Mouse (Mus musculus) Patski (cell line): ENCODE measurements at regions not wholly inside any gene's neighbourhood (a gene's known extent, or its start where the extent isn't known, plus 50 kb on each side); places are given as distances from the start of the nearest gene placed in this dataset.

ENCODE experiments used
- ATAC-seq: fragments of 100-300 bp; one replicate; pipeline ENCODE4 v1.8.0; 2021
- CTCF ChIA-PET: fragments of 350-600 bp; sonication (Branson Sonifier 250); formaldehyde crosslinking; loops from one replicate; lab custom pipeline; 2022; ENCODE audit warnings: inconsistent platforms; lab: Charles Lee
- POLR2A ChIA-PET: fragments of 350-600 bp; sonication (Branson Sonifier 250); formaldehyde crosslinking; loops from one replicate; lab custom pipeline; 2022; ENCODE audit warnings: antibody characterized with exemption, inconsistent platforms; lab: Charles Lee
- DNase-seq: peaks from one replicate; pipeline ENCODE4 v3.0.0-alpha.2; 2011; ENCODE audit warnings: low read depth, low spot score
- H3K27me3 ChIP-seq: fragments of 371-371 bp; one replicate; pipeline ENCODE4 v1.5.1; 2021
- CTCF ChIP-seq: fragments of 100-300 bp; IDR thresholded peaks from one replicate; pipeline ENCODE4 v1.5.1; 2021
- in situ Hi-C: fragments of 300-500 bp; cut with MboI; formaldehyde crosslinking; loops from 3 replicates; pipeline ENCODE4 v1.11.1; 2018; ENCODE audit warnings: low pct_unique_long_range_greater_than_20kb, mixed read lengths

- no peak for TF ChIP-seq CTCF
- in situ Hi-C loops: no loop called here
- DNase-seq (no peak), ATAC-seq (no peak)
- POLR2A ChIA-PET: no interaction called here
- CTCF ChIA-PET: no interaction called here
- H3K27me3 ChIP-seq: no peaks in the 10 kb centered on the region
Observed at GRCm38 (mm10) chr8:90762390-90762789, 54.8 kb downstream of the Gm19935 start.

GRCm38 (mm10) chr8:90761947-90762346 is 55.2 kb downstream of the Gm19935 start:
- in situ Hi-C loops: no loop called here
- ChIA-PET POLR2A (no interaction called here), CTCF (interaction anchor here (1.0 kb wide), 1 partner anchor 51 kb away, joined by 3 read pairs; no protein-coding TSS in a partner anchor)
- DNase-seq (no peak), ATAC-seq (no peak)
- TF ChIP-seq CTCF: no peak
- no peaks in the 10 kb centered on the region for H3K27me3 ChIP-seq

- DNase-seq (no peak), ATAC-seq (no peak)
- TF ChIP-seq CTCF: no peak
- ChIA-PET POLR2A (no interaction called here), CTCF (interaction anchor here (1.0 kb wide), 1 partner anchor 51 kb away, joined by 3 read pairs; no protein-coding TSS in a partner anchor)
- in situ Hi-C loops: no loop called here
- H3K27me3 ChIP-seq: no peaks in the 10 kb centered on the region
Observed at GRCm38 (mm10) chr8:90761446-90761845, 55.7 kb downstream of the Gm19935 start.

- CTCF ChIA-PET: no interaction called here
- in situ Hi-C loops: no loop called here
- H3K27me3 ChIP-seq: no peaks in the 10 kb centered on the region
- no peak for TF ChIP-seq CTCF
- POLR2A ChIA-PET: no interaction called here
- ATAC-seq (no peak), DNase-seq (no peak)
Observed at GRCm38 (mm10) chr8:90759531-90759930, 57.7 kb downstream of the Gm19935 start.

- H3K27me3 ChIP-seq: no peaks in the 10 kb centered on the region
- CTCF ChIA-PET: interaction anchor here (0.8 to 1.6 kb wide), 2 partner anchors 12 to 22 kb away, joined by 3 to 4 read pairs; no protein-coding TSS in a partner anchor
- no peak for TF ChIP-seq CTCF
- in situ Hi-C loops: no loop called here
- DNase-seq (no peak), ATAC-seq (peak; percentile 69)
- POLR2A ChIA-PET: no interaction called here
Observed at GRCm38 (mm10) chr8:90755020-90755419, 62.2 kb downstream of the Gm19935 start.

- DNase-seq: peak; percentile 28
Observed at GRCm38 (mm10) chr8:90743546-90743945, 73.6 kb downstream of the Gm19935 start.

GRCm38 (mm10) chr8:90740963-90741733 is 76.0 kb downstream of the Gm19935 start:
- no peak for TF ChIP-seq CTCF
- POLR2A ChIA-PET: interaction anchor here (0.6 kb wide), 1 partner anchor 80 kb away, joined by 4 read pairs; no protein-coding TSS in a partner anchor
- CTCF ChIA-PET: interaction anchor here (0.8 to 1.6 kb wide), 5 partner anchors 15 to 55 kb away, joined by 3 to 5 read pairs (median 4); no protein-coding TSS in a partner anchor
- in situ Hi-C loops: no loop called here
- ATAC-seq (peak; percentile 97), DNase-seq (peak; percentile 93)
- H3K27me3 ChIP-seq: no peaks in the 10 kb centered on the region

More at GRCm38 (mm10) chr8:90743546-90743945, 73.6 kb downstream of the Gm19935 start:
- no peak for ATAC-seq
- in situ Hi-C loops: no loop called here
- ChIA-PET POLR2A (no interaction called here), CTCF (interaction anchor here (1.0 to 1.9 kb wide), 4 partner anchors 12 to 50 kb away, joined by 3 to 10 read pairs (median 4); no protein-coding TSS in a partner anchor)
- no peak for TF ChIP-seq CTCF
- H3K27me3 ChIP-seq: no peaks in the 10 kb centered on the region

GRCm38 (mm10) chr8:90740302-90740962 is 76.8 kb downstream of the Gm19935 start:
- CTCF ChIA-PET: interaction anchor here (0.8 to 1.6 kb wide), 4 partner anchors 15 to 54 kb away, joined by 3 to 4 read pairs (median 4); no protein-coding TSS in a partner anchor
- in situ Hi-C loops: no loop called here
- no peaks in the 10 kb centered on the region for H3K27me3 ChIP-seq
- ATAC-seq: no peak
- POLR2A ChIA-PET: interaction anchor here (0.6 kb wide), 1 partner anchor 54 kb away, joined by 3 read pairs; no protein-coding TSS in a partner anchor
- TF ChIP-seq CTCF: no peak
- DNase-seq: no peak

GRCm38 (mm10) chr8:90728011-90728410 is 89.2 kb downstream of the Gm19935 start:
- no peak for TF ChIP-seq CTCF
- no peak for DNase-seq
- H3K27me3 ChIP-seq: no peaks in the 10 kb centered on the region
- no peak for ATAC-seq
- in situ Hi-C loops: no loop called here
- ChIA-PET CTCF (no interaction called here), POLR2A (no interaction called here)

- H3K27me3 ChIP-seq: no peaks in the 10 kb centered on the region
- TF ChIP-seq CTCF: no peak
- no peak for DNase-seq
- in situ Hi-C loops: no loop called here
- ATAC-seq: no peak
- ChIA-PET POLR2A (no interaction called here), CTCF (interaction anchor here (1.3 kb wide), 1 partner anchor 15 kb away, joined by 4 read pairs; no protein-coding TSS in a partner anchor)
Observed at GRCm38 (mm10) chr8:90725188-90725587, 92.0 kb downstream of the Gm19935 start.

- H3K27me3 ChIP-seq: no peaks in the 10 kb centered on the region
- ATAC-seq (no peak), DNase-seq (no peak)
- ChIA-PET POLR2A (no interaction called here), CTCF (interaction anchor here (1.2 kb wide), 1 partner anchor 16 kb away, joined by 3 read pairs; no protein-coding TSS in a partner anchor)
- no peak for TF ChIP-seq CTCF
- in situ Hi-C loops: no loop called here
Observed at GRCm38 (mm10) chr8:90716436-90716835, 100.8 kb downstream of the Gm19935 start.
